Mouse (Mus musculus): Measurements from ENCODE around the gene Rdh19. TPM values are rescaled to one million over a fixed set of nuclear protein-coding genes. Genes with fewer than 3 reads are reported as not detected.
"Not testable (repeated sequence)": the region's sequence is repeated elsewhere in the genome, so short reads cannot be mapped to it uniquely, and the experiment has no call there.

The Rdh19 gene
- total and polyA plus RNA-seq, 3 experiments = not detected

DNA sequence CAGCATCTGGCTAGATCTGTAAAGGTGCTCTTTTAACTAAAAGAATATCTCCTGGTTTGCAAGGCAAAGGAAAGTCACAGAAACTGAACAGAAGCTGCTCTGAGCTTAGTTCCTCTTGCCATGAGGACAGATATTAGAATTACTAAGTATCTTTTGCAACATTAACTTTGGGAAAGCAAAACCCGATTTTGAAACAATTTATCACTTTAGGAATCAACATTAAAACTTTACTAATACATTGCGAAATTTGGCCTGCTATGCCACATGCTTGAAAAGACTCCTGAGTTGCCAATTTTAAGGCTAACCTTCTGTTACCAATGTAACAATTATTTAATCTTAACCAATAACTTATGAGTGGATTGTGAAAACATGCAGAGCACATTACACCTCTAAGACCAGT, 27.9 kb upstream of the Rdh19 start:
- not testable (repeated sequence) for H3K9ac ChIP-seq (ENCODE audit: control insufficient read depth, low read depth, low read length, poor library complexity, severe bottlenecking); H3K9me3 ChIP-seq (replicated peaks; ENCODE audit: insufficient read depth, low read length); H3K4me3 ChIP-seq (ENCODE audit: control insufficient read depth in 1 of 2, insufficient read depth in 1 of 2, low read depth in 2 of 2, low read length in 2 of 2); H3K79me2 ChIP-seq (ENCODE audit: control insufficient read depth, insufficient read depth, low read length, poor library complexity); H3K36me3 ChIP-seq (ENCODE audit: control insufficient read depth in 1 of 2, insufficient read depth in 2 of 2, low read length in 2 of 2); H3K4me1 ChIP-seq (ENCODE audit: control insufficient read depth in 1 of 2, insufficient read depth in 2 of 2, low read length in 2 of 2); H3K27me3 ChIP-seq (ENCODE audit: control insufficient read depth in 1 of 2, insufficient read depth in 2 of 2, low read length in 2 of 2); DNase-seq (ENCODE audit: low read depth, low spot score); H3K27ac ChIP-seq (ENCODE audit: control insufficient read depth, low read depth, low read length)

DNA sequence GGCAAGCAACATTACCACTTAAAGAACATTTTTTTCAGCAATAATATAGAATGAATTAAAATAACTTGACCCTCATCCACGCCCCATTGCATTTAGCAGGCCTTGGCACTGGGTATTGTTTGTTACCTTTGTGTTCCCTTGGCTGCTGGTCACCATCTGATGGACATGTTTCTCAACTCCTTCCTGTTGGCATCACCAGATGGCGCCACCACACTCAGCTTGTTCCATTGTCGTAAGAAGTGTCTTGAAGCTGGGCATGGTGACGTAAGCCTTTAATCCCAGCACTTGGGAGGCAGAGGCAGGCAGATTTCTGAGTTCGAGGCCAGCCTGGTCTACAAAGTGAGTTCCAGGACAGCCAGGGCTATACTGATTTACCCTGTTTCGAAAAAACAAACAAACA, 24.3 kb upstream of the Rdh19 start:
- TF ChIP-seq POLR2AphosphoS5 (IDR thresholded peaks at IDR 0.05; ENCODE audit: borderline replicate concordance, low read depth, low read length) = no peak
- TF ChIP-seq MYB (IDR thresholded peaks at IDR 0.05; ENCODE audit: low read depth, low read length) = no peak
- no peak for TF ChIP-seq ZMIZ1 (IDR thresholded peaks at IDR 0.05; ENCODE audit: low read depth, low read length)
- no peak for TF ChIP-seq USF1 (IDR thresholded peaks at IDR 0.05; ENCODE audit: low read depth, low read length)
- TF ChIP-seq GATA1 (IDR thresholded peaks at IDR 0.05; ENCODE audit: low read depth, low read length) = no peak
- peak in 2 of 3 experiments; percentile 51 to 53; a peak in 4 of 6 replicates for TF ChIP-seq CTCF (IDR thresholded peaks at IDR 0.05 in 2 of 3, conservative IDR thresholded peaks at IDR 0.05 in 1 of 3; ENCODE audit: control insufficient read depth in 1 of 3, insufficient read depth in 1 of 3, low read depth in 2 of 3, low read length in 3 of 3, poor library complexity in 1 of 3, severe bottlenecking in 1 of 3)
- TF ChIP-seq NRF1 (IDR thresholded peaks at IDR 0.05; ENCODE audit: insufficient read depth, low read depth, low read length, poor library complexity, severe bottlenecking) = no peak
- TF ChIP-seq JUND (IDR thresholded peaks at IDR 0.05; ENCODE audit: low read depth, low read length) = no peak
- no peak for TF ChIP-seq TBP (IDR thresholded peaks at IDR 0.05; ENCODE audit: low read depth, low read length)
- no peak for TF ChIP-seq ELF1 (IDR thresholded peaks at IDR 0.05; ENCODE audit: low read depth, low read length)
- peak; percentile 35 for TF ChIP-seq RAD21 (IDR thresholded peaks at IDR 0.05; ENCODE audit: low read depth, low read length)
- TF ChIP-seq SMC3 (IDR thresholded peaks at IDR 0.05; ENCODE audit: low read depth, low read length) = peak; percentile 65
- no peak for TF ChIP-seq POLR2AphosphoS2 (IDR thresholded peaks at IDR 0.05; ENCODE audit: low read length)
- TF ChIP-seq SIN3A (IDR thresholded peaks at IDR 0.05; ENCODE audit: low read length) = no peak
- no peak for TF ChIP-seq HCFC1 (IDR thresholded peaks at IDR 0.05; ENCODE audit: low read depth, low read length)
- TF ChIP-seq USF2 (IDR thresholded peaks at IDR 0.05; ENCODE audit: borderline replicate concordance in 1 of 2, insufficient read depth in 1 of 2, low read depth in 1 of 2, low read length in 2 of 2) = no peak
- TF ChIP-seq KAT2A (conservative IDR thresholded peaks at IDR 0.05; ENCODE audit: low read depth, low read length) = no peak
- no peak for TF ChIP-seq UBTF (IDR thresholded peaks at IDR 0.05; ENCODE audit: borderline replicate concordance, insufficient read depth, low read depth, low read length)
- 0 out of 2 replicates have a peak, but pooled peaks have one; percentile 22 for TF ChIP-seq ZC3H11A (IDR thresholded peaks at IDR 0.05; ENCODE audit: low read depth, low read length)
- no peak for TF ChIP-seq CHD2 (IDR thresholded peaks at IDR 0.05; ENCODE audit: low read length)
- TF ChIP-seq MYC (IDR thresholded peaks at IDR 0.05; ENCODE audit: low read depth, low read length) = no peak
- TF ChIP-seq ETS1 (IDR thresholded peaks at IDR 0.05; ENCODE audit: low read depth, low read length) = no peak
- no peak for TF ChIP-seq RCOR1 (IDR thresholded peaks at IDR 0.05; ENCODE audit: low read depth, low read length)
- Histone ChIP-seq H3K9me3 (replicated peaks; ENCODE audit: insufficient read depth, low read length) (no peaks in the 10 kb centered on the region), H3K4me3 (ENCODE audit: control insufficient read depth in 1 of 2, insufficient read depth in 1 of 2, low read depth in 2 of 2, low read length in 2 of 2) (no peak overlapping the region), H3K27ac (ENCODE audit: control insufficient read depth, low read depth, low read length) (no peak overlapping the region), H3K36me3 (ENCODE audit: control insufficient read depth in 1 of 2, insufficient read depth in 2 of 2, low read length in 2 of 2) (no peaks in the 10 kb centered on the region), H3K9ac (ENCODE audit: control insufficient read depth, low read depth, low read length, poor library complexity, severe bottlenecking) (no peak overlapping the region), H3K27me3 (ENCODE audit: control insufficient read depth in 1 of 2, insufficient read depth in 2 of 2, low read length in 2 of 2) (peaks cover 3 to 6% of the 10 kb centered on the region in 2 experiments; a peak in 3 of 4 replicates), H3K4me1 (ENCODE audit: control insufficient read depth in 1 of 2, insufficient read depth in 2 of 2, low read length in 2 of 2) (no peaks in the 10 kb centered on the region), H3K79me2 (ENCODE audit: control insufficient read depth, insufficient read depth, low read length, poor library complexity) (no peaks in the 10 kb centered on the region)
- DNase-seq (ENCODE audit: low read depth, low spot score) = peak; percentile 44

Measured in MEL (cell line).